Mouse (Mus musculus): ENCODE results near the gene Ccdc47.

DNA sequence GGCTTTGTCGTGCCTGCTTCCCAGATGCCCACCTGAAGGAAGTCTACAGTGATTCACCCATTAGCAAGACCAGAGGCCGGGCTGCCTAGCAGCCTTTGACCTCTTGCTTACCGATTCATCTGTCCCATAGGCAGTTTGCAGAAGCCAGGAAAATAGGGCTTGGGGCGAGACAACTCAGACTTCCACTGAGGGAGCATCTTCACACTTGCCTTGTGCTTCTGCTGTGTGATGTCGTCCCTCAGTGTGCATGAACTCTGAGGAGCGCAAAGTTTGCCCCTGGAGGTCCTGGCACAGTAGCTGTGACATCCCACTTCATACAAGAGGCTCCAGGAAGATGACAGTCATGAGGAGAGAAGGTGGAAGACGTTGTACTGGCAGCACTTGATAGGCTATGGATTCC is 59.0 kb downstream of the Ccdc47 start:
- TF ChIP-seq CTCF (conservative IDR thresholded peaks at IDR 0.05; ENCODE audit: low read length): no peak
- no peak for TF ChIP-seq NANOG (IDR thresholded peaks at IDR 0.05; ENCODE audit: borderline replicate concordance, low read length)
- no peak for TF ChIP-seq POU5F1 (IDR thresholded peaks at IDR 0.05; ENCODE audit: borderline replicate concordance, low read length)
